Mouse (Mus musculus): ENCODE data around the gene Ttc7b. TPM values are rescaled to one million over a fixed set of nuclear protein-coding genes. Genes with fewer than 3 reads are reported as not detected.

Gene Ttc7b
- polyA plus RNA-seq, 1 experiment from 2014 or later = 0.93 TPM

DNA sequence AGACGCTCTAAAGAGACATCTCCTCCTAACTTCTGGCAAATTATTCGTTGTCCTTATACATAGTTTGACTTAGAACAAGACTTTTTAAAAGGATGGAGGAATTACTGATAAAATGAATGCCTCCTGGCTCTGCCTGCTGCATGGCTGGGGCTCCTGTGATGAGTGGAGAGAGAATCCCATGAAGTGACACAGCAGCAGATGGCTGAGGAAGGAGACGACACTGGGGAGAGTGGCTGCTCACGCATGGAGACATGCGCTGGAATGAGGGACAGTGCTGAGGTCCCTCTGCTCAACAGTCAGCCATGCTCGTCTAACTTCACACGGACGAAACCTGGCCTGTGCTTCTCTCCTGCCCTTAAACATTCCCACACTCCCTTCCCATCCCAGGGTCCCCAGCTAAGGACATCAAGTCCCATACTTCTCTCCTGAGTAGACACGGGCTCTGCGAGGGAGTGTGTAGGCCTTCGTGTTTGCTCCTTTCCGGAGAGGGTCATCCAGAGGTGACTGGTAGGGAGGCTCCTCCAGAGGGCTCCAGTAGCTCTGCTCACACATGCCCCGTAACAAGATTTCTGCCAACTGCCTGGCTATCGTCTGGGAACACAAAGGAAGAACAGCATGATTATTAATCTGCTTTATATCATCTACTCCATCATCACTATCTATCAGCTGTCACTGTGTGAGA, 105.8 kb downstream of the Ttc7b start:
- Histone ChIP-seq H3K9me3 (replicated peaks; ENCODE audit: control insufficient read depth, low read length) (no peaks in the 10 kb centered on the region), H3K4me1 (ENCODE audit: control insufficient read depth, low read depth, low read length) (no peaks in the 10 kb centered on the region), H3K9ac (ENCODE audit: low read depth, low read length) (no peak overlapping the region), H3K36me3 (ENCODE audit: control insufficient read depth, insufficient read depth) (no peaks in the 10 kb centered on the region), H3K4me3 (ENCODE audit: low read depth, low read length) (no peak overlapping the region), H3K4me2 (ENCODE audit: low read depth, low read length) (no peak overlapping the region), H3K27ac (ENCODE audit: low read length) (no peak overlapping the region), H3K27me3 (ENCODE audit: control insufficient read depth, insufficient read depth, low read depth, low read length) (no peaks in the 10 kb centered on the region)
- ATAC-seq (ENCODE audit: low read depth) = no peak
- 78% methylated on average over 14 of the region's 14 CpGs for WGBS (ENCODE audit: insufficient replicate concordance)

DNA sequence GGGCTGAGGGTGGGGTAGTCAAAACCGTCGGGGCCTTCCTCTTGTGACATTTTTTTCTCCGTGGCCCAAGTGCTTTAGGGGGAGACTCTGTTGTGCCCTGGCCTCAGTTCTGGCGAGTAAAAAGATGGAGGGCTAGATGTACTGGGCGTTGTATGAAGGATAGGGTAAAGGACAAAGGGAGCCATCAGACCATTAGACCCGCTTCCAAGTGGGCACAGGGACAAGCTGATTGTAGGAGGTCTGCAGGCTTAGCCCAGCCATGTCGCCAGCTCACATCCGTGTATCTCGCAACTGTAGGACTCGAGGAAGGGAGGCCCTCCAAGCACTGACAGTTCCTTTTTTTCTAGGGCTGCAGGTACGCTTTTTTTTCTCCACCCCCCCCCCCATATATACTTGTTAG, 111.9 kb downstream of the Ttc7b start:
- H3K4me2 ChIP-seq (ENCODE audit: low read depth, low read length) = no peak overlapping the region
- no peak overlapping the region for H3K9ac ChIP-seq (ENCODE audit: low read depth, low read length)
- no peaks in the 10 kb centered on the region for H3K9me3 ChIP-seq (replicated peaks; ENCODE audit: control insufficient read depth, low read length)
- H3K27me3 ChIP-seq (ENCODE audit: control insufficient read depth, insufficient read depth, low read depth, low read length) = no peaks in the 10 kb centered on the region
- no peak for ATAC-seq (ENCODE audit: low read depth)
- H3K27ac ChIP-seq (ENCODE audit: low read length) = no peak overlapping the region
- H3K4me3 ChIP-seq (ENCODE audit: low read depth, low read length) = no peak overlapping the region
- H3K36me3 ChIP-seq (ENCODE audit: control insufficient read depth, insufficient read depth) = no peaks in the 10 kb centered on the region
- WGBS (ENCODE audit: insufficient replicate concordance) = 51% methylated on average over 11 of the region's 11 CpGs
- H3K4me1 ChIP-seq (ENCODE audit: control insufficient read depth, low read depth, low read length) = no peaks in the 10 kb centered on the region; the same call in 1 of the 2 replicates

DNA sequence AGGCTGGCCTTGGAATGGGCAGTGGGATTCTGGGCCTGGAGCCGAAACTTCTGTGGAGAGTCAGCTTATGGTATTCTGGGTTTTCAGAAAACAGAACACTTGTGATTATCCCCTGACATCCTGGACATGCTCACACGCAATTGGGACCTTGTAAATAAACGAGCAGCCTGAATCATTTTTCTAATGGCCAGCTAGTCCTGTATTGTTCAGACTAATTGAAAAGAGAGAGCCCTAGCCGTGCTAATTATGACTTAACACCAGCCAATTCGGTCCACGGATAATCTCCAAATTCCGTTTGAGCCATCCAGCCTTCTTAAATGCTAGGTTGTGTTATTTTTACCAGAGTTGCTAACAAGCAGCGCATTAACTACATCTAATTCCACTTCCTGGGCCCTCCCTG, 112.5 kb downstream of the Ttc7b start:
- H3K27ac ChIP-seq (ENCODE audit: low read length) = no peak overlapping the region
- no peaks in the 10 kb centered on the region; the same call in 1 of the 2 replicates for H3K4me1 ChIP-seq (ENCODE audit: control insufficient read depth, low read depth, low read length)
- no peak overlapping the region for H3K9ac ChIP-seq (ENCODE audit: low read depth, low read length)
- H3K36me3 ChIP-seq (ENCODE audit: control insufficient read depth, insufficient read depth) = no peaks in the 10 kb centered on the region
- H3K4me2 ChIP-seq (ENCODE audit: low read depth, low read length) = no peak overlapping the region
- H3K9me3 ChIP-seq (replicated peaks; ENCODE audit: control insufficient read depth, low read length) = no peaks in the 10 kb centered on the region
- no peak for ATAC-seq (ENCODE audit: low read depth)
- 80% methylated on average over 8 of the region's 8 CpGs for WGBS (ENCODE audit: insufficient replicate concordance)
- H3K4me3 ChIP-seq (ENCODE audit: low read depth, low read length) = no peak overlapping the region
- no peaks in the 10 kb centered on the region for H3K27me3 ChIP-seq (ENCODE audit: control insufficient read depth, insufficient read depth, low read depth, low read length)

DNA sequence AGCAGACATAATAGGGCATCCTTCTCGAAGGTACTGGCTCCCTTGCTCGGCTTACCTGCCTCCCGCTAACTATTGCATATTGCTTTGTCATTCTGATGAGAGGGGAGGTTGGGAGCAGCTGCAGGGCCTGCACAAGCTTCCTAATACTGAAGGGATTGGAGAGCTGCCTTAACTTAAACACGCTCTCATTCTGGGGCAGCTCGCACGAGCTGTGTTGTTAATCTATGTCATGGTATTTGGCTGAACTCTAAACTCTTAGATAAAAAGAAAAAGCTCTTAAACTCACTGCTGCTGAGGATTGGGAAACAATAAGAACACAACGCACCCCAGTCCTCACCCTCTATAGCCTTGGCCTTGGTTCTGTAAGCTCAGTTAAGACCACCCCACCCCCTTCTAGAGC, 113.3 kb downstream of the Ttc7b start:
- no peaks in the 10 kb centered on the region for H3K36me3 ChIP-seq (ENCODE audit: control insufficient read depth, insufficient read depth)
- H3K27ac ChIP-seq (ENCODE audit: low read length) = no peak overlapping the region
- WGBS (ENCODE audit: insufficient replicate concordance) = 63% methylated on average over 7 of the region's 7 CpGs
- H3K9me3 ChIP-seq (replicated peaks; ENCODE audit: control insufficient read depth, low read length) = no peaks in the 10 kb centered on the region
- H3K27me3 ChIP-seq (ENCODE audit: control insufficient read depth, insufficient read depth, low read depth, low read length) = no peaks in the 10 kb centered on the region
- ATAC-seq (ENCODE audit: low read depth) = no peak
- no peaks in the 10 kb centered on the region; the same call in 1 of the 2 replicates for H3K4me1 ChIP-seq (ENCODE audit: control insufficient read depth, low read depth, low read length)
- H3K4me2 ChIP-seq (ENCODE audit: low read depth, low read length) = no peak overlapping the region
- H3K9ac ChIP-seq (ENCODE audit: low read depth, low read length) = no peak overlapping the region
- H3K4me3 ChIP-seq (ENCODE audit: low read depth, low read length) = no peak overlapping the region

DNA sequence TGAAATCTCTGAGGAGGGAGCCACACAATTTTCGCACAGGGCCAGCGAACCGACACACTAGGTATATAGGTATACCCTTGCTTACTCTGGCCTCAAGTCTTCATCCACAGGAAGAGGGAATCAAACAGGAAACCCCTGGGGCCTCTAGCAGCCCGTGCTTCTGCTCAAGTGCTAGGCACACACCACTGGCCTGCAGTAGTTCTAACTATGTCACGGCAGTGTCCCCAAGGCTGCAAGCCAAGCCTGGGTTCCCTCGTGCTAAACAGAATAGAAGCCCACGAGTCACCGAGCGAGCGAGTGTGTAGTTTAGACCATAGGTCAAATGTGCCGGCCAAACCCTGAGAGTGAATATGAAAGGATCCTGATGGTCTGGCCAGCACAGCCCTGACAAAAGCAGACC, 114.5 kb downstream of the Ttc7b start:
- Histone ChIP-seq H3K4me3 (ENCODE audit: low read depth, low read length) (no peak overlapping the region), H3K36me3 (ENCODE audit: control insufficient read depth, insufficient read depth) (no peaks in the 10 kb centered on the region), H3K9ac (ENCODE audit: low read depth, low read length) (no peak overlapping the region), H3K4me1 (ENCODE audit: control insufficient read depth, low read depth, low read length) (no peaks in the 10 kb centered on the region; the same call in 1 of the 2 replicates), H3K27me3 (ENCODE audit: control insufficient read depth, insufficient read depth, low read depth, low read length) (no peaks in the 10 kb centered on the region), H3K9me3 (replicated peaks; ENCODE audit: control insufficient read depth, low read length) (no peaks in the 10 kb centered on the region), H3K4me2 (ENCODE audit: low read depth, low read length) (no peak overlapping the region), H3K27ac (ENCODE audit: low read length) (no peak overlapping the region)
- WGBS (ENCODE audit: insufficient replicate concordance) = 38% methylated on average over 11 of the region's 11 CpGs
- ATAC-seq (ENCODE audit: low read depth) = no peak

DNA sequence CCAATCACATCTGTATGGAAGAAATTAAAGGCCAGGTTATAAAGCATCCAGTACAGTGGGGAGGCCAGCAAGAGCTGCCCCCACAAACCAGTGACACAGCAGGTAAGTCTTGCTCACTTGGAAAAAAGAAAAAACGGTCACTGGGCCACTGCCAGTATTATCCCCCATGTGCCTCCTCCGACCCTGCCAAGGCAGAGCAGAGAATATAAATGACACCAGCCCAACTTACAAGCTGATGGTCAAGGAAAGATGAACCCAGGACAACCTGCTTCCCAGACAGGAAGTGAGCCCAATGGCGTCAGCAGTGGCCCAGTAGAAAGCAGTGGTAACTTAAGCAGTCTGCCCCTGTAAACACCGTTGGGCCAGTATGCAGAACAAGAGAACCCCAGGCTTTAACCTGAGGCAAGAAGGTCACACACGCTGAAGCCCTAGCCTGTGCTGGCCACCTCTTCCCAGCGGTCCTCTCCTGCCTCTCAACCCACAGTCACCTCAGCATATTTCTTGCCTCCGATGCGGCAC, 115.1 kb downstream of the Ttc7b start:
- no peak for ATAC-seq (ENCODE audit: low read depth)
- WGBS (ENCODE audit: insufficient replicate concordance) = 62% methylated on average over 8 of the region's 8 CpGs
- H3K4me1 ChIP-seq (ENCODE audit: control insufficient read depth, low read depth, low read length) = no peaks in the 10 kb centered on the region; the same call in 1 of the 2 replicates

DNA sequence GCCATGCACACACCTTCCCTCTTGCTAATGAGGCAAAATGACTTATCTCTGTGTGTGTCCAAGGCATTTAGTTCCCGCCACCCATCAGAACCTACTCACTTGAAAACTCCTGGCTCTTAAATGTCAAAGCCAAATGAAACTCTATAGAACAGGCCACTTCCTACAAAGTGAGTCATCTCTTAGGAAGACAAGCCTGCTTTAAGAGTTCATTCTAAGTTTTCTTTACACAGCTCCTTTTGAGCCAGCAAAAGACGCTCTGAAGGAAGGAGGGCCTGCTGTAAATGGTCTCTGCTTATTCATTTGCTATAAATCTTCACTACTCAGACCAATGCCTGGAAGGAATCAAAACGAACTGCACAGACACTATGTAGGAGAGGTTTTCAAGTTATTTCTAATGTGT, 116.2 kb downstream of the Ttc7b start:
- Histone ChIP-seq H3K9me3 (replicated peaks; ENCODE audit: control insufficient read depth, low read length) (no peaks in the 10 kb centered on the region), H3K4me1 (ENCODE audit: control insufficient read depth, low read depth, low read length) (no peaks in the 10 kb centered on the region; the same call in 1 of the 2 replicates), H3K27ac (ENCODE audit: low read length) (no peak overlapping the region), H3K36me3 (ENCODE audit: control insufficient read depth, insufficient read depth) (no peaks in the 10 kb centered on the region), H3K27me3 (ENCODE audit: control insufficient read depth, insufficient read depth, low read depth, low read length) (no peaks in the 10 kb centered on the region), H3K4me2 (ENCODE audit: low read depth, low read length) (no peak overlapping the region), H3K9ac (ENCODE audit: low read depth, low read length) (no peak overlapping the region), H3K4me3 (ENCODE audit: low read depth, low read length) (no peak overlapping the region)
- ATAC-seq (ENCODE audit: low read depth) = no peak
- WGBS (ENCODE audit: insufficient replicate concordance) = 60% methylated on average over 3 of the region's 3 CpGs

More for the DNA sequence above, 115.1 kb downstream of the Ttc7b start:
- H3K9ac ChIP-seq (ENCODE audit: low read depth, low read length) = no peak overlapping the region
- no peaks in the 10 kb centered on the region for H3K27me3 ChIP-seq (ENCODE audit: control insufficient read depth, insufficient read depth, low read depth, low read length)
- H3K9me3 ChIP-seq (replicated peaks; ENCODE audit: control insufficient read depth, low read length) = no peaks in the 10 kb centered on the region
- H3K36me3 ChIP-seq (ENCODE audit: control insufficient read depth, insufficient read depth) = no peaks in the 10 kb centered on the region
- no peak overlapping the region for H3K4me2 ChIP-seq (ENCODE audit: low read depth, low read length)
- H3K4me3 ChIP-seq (ENCODE audit: low read depth, low read length) = no peak overlapping the region
- H3K27ac ChIP-seq (ENCODE audit: low read length) = no peak overlapping the region

DNA sequence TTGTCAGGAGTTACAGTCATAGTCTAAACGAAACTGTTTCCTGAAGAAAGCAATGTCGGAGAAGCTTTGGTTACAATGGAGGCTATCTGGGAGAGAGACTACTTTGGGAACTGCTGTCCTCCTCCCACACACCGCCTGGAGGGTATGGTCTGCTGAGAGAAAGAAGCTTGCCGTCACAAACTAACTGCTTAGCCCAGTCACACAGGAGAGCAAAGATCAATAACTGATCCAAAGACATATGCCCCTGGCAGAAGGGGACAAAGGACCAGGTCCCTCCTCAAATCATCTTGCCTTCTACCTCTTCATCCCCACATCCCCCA, 117.7 kb downstream of the Ttc7b start:
- Histone ChIP-seq H3K4me2 (ENCODE audit: low read depth, low read length) (no peak overlapping the region), H3K36me3 (ENCODE audit: control insufficient read depth, insufficient read depth) (no peaks in the 10 kb centered on the region), H3K27ac (ENCODE audit: low read length) (no peak overlapping the region), H3K9ac (ENCODE audit: low read depth, low read length) (no peak overlapping the region), H3K4me3 (ENCODE audit: low read depth, low read length) (no peak overlapping the region), H3K27me3 (ENCODE audit: control insufficient read depth, insufficient read depth, low read depth, low read length) (no peaks in the 10 kb centered on the region), H3K9me3 (replicated peaks; ENCODE audit: control insufficient read depth, low read length) (no peaks in the 10 kb centered on the region), H3K4me1 (ENCODE audit: control insufficient read depth, low read depth, low read length) (no peaks in the 10 kb centered on the region; the same call in 1 of the 2 replicates)
- no peak for ATAC-seq (ENCODE audit: low read depth)
- 78% methylated on average over 4 of the region's 4 CpGs for WGBS (ENCODE audit: insufficient replicate concordance)

DNA sequence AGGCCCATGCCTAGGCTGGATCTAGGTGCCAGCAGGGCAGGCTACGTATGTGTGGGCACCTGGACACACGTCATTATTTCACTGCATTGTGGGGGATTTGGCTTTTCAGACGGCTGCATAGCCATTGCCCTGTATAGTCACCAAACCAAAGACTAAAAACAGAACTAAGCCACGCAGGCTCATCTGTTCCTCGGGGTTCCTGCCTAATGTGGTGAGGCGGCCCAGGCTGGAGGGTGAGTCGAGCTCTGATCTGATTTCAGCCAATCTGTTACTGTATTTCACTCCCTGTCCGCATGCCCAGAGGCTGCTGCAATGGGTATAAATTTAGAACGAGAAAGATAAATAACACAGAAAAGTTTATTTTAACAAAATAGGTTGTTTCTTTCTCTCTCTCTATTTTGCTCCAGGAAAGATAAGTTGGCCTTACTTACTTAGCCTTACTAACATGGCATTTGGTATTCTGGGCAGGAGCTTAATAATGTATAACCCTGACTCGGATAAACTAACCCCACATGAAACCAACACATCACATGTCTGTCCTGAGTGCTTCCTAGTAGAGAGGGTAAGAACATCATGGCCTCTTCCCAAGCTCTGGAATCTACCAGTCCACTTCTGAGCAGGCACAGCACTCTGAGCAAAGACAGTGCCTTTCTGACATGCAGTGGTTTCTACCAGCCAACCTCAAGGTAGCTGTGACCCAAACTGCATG, 118.2 kb downstream of the Ttc7b start:
- Histone ChIP-seq H3K27me3 (ENCODE audit: control insufficient read depth, insufficient read depth, low read depth, low read length) (no peaks in the 10 kb centered on the region), H3K4me2 (ENCODE audit: low read depth, low read length) (no peak overlapping the region), H3K4me1 (ENCODE audit: control insufficient read depth, low read depth, low read length) (no peaks in the 10 kb centered on the region; the same call in 1 of the 2 replicates), H3K36me3 (ENCODE audit: control insufficient read depth, insufficient read depth) (no peaks in the 10 kb centered on the region), H3K9me3 (replicated peaks; ENCODE audit: control insufficient read depth, low read length) (no peaks in the 10 kb centered on the region), H3K27ac (ENCODE audit: low read length) (no peak overlapping the region), H3K4me3 (ENCODE audit: low read depth, low read length) (no peak overlapping the region), H3K9ac (ENCODE audit: low read depth, low read length) (no peak overlapping the region)
- 65% methylated on average over 10 of the region's 10 CpGs for WGBS (ENCODE audit: insufficient replicate concordance)
- no peak for ATAC-seq (ENCODE audit: low read depth)
